Mouse (Mus musculus) myocyte (in vitro differentiated cells): ENCODE data around the gene Gm11213.

Experiments
- POLR2A ChIP-seq: IDR thresholded peaks from one replicate; pipeline ENCODE4 v1.6.1; 2011; ENCODE audit warnings: low read depth, mild to moderate bottlenecking, control low read depth, moderate library complexity; ENCODE audit not compliant: insufficient read length
- POLR2AphosphoS2 ChIP-seq: IDR thresholded peaks from one replicate; pipeline ENCODE4 v1.6.1; 2011; ENCODE audit warnings: low read depth, control low read depth; ENCODE audit not compliant: insufficient read length
- TCF12 ChIP-seq: IDR thresholded peaks from one replicate; pipeline ENCODE4 v1.6.1; 2011; ENCODE audit warnings: mild to moderate bottlenecking, control low read depth; ENCODE audit not compliant: poor library complexity, insufficient read depth, severe bottlenecking

- TF ChIP-seq POLR2AphosphoS2, result no peak
- TF ChIP-seq POLR2A, result no peak
- no peak for TF ChIP-seq TCF12
Observed at GRCm38 (mm10) chr4:63621861-63622260, 16.8 kb upstream of the Gm11213 start.
